Mouse (Mus musculus): ENCODE data around the gene Wfdc17. TPM values are rescaled to one million over a fixed set of nuclear protein-coding genes. Genes with fewer than 3 reads are reported as not detected.

Wfdc17 gene
- polyA plus RNA-seq, 1 experiment from 2014 or later, result 0.76 TPM

GRCm38 (mm10) chr11:83689918-83690317 lies 13.9 kb upstream of the Wfdc17 start:
- H3K9ac ChIP-seq, result no peak overlapping the region
- no peak overlapping the region for H3K4me2 ChIP-seq
- H3K36me3 ChIP-seq (ENCODE audit: insufficient read depth), result no peaks in the 10 kb centered on the region
- TF ChIP-seq CTCF (IDR thresholded peaks at IDR 0.05; ENCODE audit: low read depth), result no peak
- no peak overlapping the region for H3K27ac ChIP-seq (ENCODE audit: low read depth)
- no peaks in the 10 kb centered on the region for H3K4me1 ChIP-seq (ENCODE audit: insufficient read depth)
- no peak for DNase-seq
- H3K4me3 ChIP-seq (ENCODE audit: low read depth, low read length), result no peak overlapping the region
- ATAC-seq (ENCODE audit: insufficient read depth), result no peak
- H3K9me3 ChIP-seq (ENCODE audit: low read depth, low read length), result no peaks in the 10 kb centered on the region
- WGBS, result 60% methylated on average over 1 of the region's 1 CpGs
- no peaks in the 10 kb centered on the region for H3K27me3 ChIP-seq (ENCODE audit: insufficient read depth, low read length)

- 53% methylated on average over 1 of the region's 1 CpGs for WGBS
- H3K4me2 ChIP-seq, result no peak overlapping the region
- no peaks in the 10 kb centered on the region for H3K27me3 ChIP-seq (ENCODE audit: insufficient read depth, low read length)
- no peak for TF ChIP-seq CTCF (IDR thresholded peaks at IDR 0.05; ENCODE audit: low read depth)
- no peaks in the 10 kb centered on the region for H3K36me3 ChIP-seq (ENCODE audit: insufficient read depth)
- H3K27ac ChIP-seq (ENCODE audit: low read depth), result no peak overlapping the region
- H3K9ac ChIP-seq, result no peak overlapping the region
- no peak for ATAC-seq (ENCODE audit: insufficient read depth)
- no peaks in the 10 kb centered on the region for H3K9me3 ChIP-seq (ENCODE audit: low read depth, low read length)
- no peak overlapping the region for H3K4me3 ChIP-seq (ENCODE audit: low read depth, low read length)
- no peak for DNase-seq
- no peaks in the 10 kb centered on the region for H3K4me1 ChIP-seq (ENCODE audit: insufficient read depth)
Measured at GRCm38 (mm10) chr11:83692008-83692407, 11.8 kb upstream of the Wfdc17 start.

GRCm38 (mm10) chr11:83708715-83709114 lies 4.9 kb downstream of the Wfdc17 start, which contains the start of gene Wfdc18:
Gene Wfdc18, plus strand, starts transcription at chr11:83709015.
- 68% methylated on average over 4 of the region's 4 CpGs for WGBS
- Histone ChIP-seq H3K27me3 (ENCODE audit: insufficient read depth, low read length) (no peaks in the 10 kb centered on the region), H3K27ac (ENCODE audit: low read depth) (no peak within 1 kb of the TSS), H3K4me3 (ENCODE audit: low read depth, low read length) (no peak within 1 kb of the TSS), H3K9me3 (ENCODE audit: low read depth, low read length) (no peaks in the 10 kb centered on the region), H3K4me2 (no peak within 1 kb of the TSS), H3K4me1 (ENCODE audit: insufficient read depth) (no peaks in the 10 kb centered on the region), H3K36me3 (ENCODE audit: insufficient read depth) (no peaks in the 10 kb centered on the region), H3K9ac (no peak within 1 kb of the TSS)
- ATAC-seq (ENCODE audit: insufficient read depth), result no peak
- TF ChIP-seq CTCF (IDR thresholded peaks at IDR 0.05; ENCODE audit: low read depth), result no peak
- no peak for DNase-seq

- no peak overlapping the region for H3K9ac ChIP-seq
- ATAC-seq (ENCODE audit: insufficient read depth), result no peak
- DNase-seq, result no peak
- no peak for TF ChIP-seq CTCF (IDR thresholded peaks at IDR 0.05; ENCODE audit: low read depth)
- no peaks in the 10 kb centered on the region for H3K27me3 ChIP-seq (ENCODE audit: insufficient read depth, low read length)
- H3K9me3 ChIP-seq (ENCODE audit: low read depth, low read length), result no peaks in the 10 kb centered on the region
- H3K4me3 ChIP-seq (ENCODE audit: low read depth, low read length), result no peak overlapping the region
- no peaks in the 10 kb centered on the region for H3K36me3 ChIP-seq (ENCODE audit: insufficient read depth)
- H3K4me1 ChIP-seq (ENCODE audit: insufficient read depth), result no peaks in the 10 kb centered on the region
- WGBS, result 76% methylated on average over 5 of the region's 5 CpGs
- no peak overlapping the region for H3K27ac ChIP-seq (ENCODE audit: low read depth)
- H3K4me2 ChIP-seq, result no peak overlapping the region
Measured at GRCm38 (mm10) chr11:83709683-83710082, 5.9 kb downstream of the Wfdc17 start.

GRCm38 (mm10) chr11:83712671-83713070 lies 8.9 kb downstream of the Wfdc17 start:
- no peak overlapping the region for H3K4me3 ChIP-seq (ENCODE audit: low read depth, low read length)
- no peaks in the 10 kb centered on the region for H3K36me3 ChIP-seq (ENCODE audit: insufficient read depth)
- H3K27me3 ChIP-seq (ENCODE audit: insufficient read depth, low read length), result no peaks in the 10 kb centered on the region
- H3K4me1 ChIP-seq (ENCODE audit: insufficient read depth), result no peaks in the 10 kb centered on the region
- 74% methylated on average over 1 of the region's 1 CpGs for WGBS
- ATAC-seq (ENCODE audit: insufficient read depth) (no peak), DNase-seq (no peak)
- no peak overlapping the region for H3K9ac ChIP-seq
- TF ChIP-seq CTCF (IDR thresholded peaks at IDR 0.05; ENCODE audit: low read depth), result no peak
- no peak overlapping the region for H3K4me2 ChIP-seq
- H3K27ac ChIP-seq (ENCODE audit: low read depth), result no peak overlapping the region
- no peaks in the 10 kb centered on the region for H3K9me3 ChIP-seq (ENCODE audit: low read depth, low read length)

- Histone ChIP-seq H3K27ac (ENCODE audit: low read depth) (no peak overlapping the region), H3K9me3 (ENCODE audit: low read depth, low read length) (no peaks in the 10 kb centered on the region), H3K36me3 (ENCODE audit: insufficient read depth) (no peaks in the 10 kb centered on the region), H3K4me2 (no peak overlapping the region), H3K27me3 (ENCODE audit: insufficient read depth, low read length) (no peaks in the 10 kb centered on the region), H3K4me1 (ENCODE audit: insufficient read depth) (no peaks in the 10 kb centered on the region), H3K9ac (no peak overlapping the region), H3K4me3 (ENCODE audit: low read depth, low read length) (no peak overlapping the region)
- WGBS, result 74% methylated on average over 2 of the region's 2 CpGs
- ATAC-seq (ENCODE audit: insufficient read depth) (no peak), DNase-seq (no peak)
- no peak for TF ChIP-seq CTCF (IDR thresholded peaks at IDR 0.05; ENCODE audit: low read depth)
Measured at GRCm38 (mm10) chr11:83713925-83714324, 10.1 kb downstream of the Wfdc17 start.

DNA sequence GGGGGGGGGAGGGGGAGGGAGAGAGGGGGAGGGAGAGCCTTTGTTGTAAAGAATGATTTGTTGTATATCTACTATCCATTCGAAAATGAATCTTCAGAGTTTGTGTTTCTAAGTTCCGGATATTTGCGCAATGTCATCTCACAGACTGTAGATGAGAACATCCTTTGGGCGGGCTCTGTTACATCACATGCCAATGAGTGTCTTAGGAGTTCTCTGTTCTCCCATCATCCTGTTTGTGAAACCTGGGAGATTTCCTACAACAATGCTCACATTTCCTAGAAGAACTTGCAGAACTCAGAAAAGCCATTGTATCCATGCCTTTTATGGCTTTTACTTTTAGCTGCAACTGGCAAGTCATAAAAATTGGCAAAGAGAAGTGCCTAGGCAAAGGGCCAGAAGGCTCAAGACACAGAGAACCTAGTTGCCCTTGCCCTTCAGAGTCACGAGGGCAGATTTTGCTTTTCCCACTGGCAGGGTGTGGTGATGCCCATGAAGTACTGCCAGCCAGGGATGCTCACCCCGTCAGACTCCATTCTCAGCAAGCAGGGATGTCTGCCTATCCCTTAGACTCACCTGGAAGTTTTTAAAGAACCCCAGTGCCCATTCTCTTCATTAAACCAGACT lies 13.4 kb downstream of the Wfdc17 start:
- Histone ChIP-seq H3K4me3 (ENCODE audit: low read depth, low read length) (no peak overlapping the region), H3K9ac (no peak overlapping the region), H3K27ac (ENCODE audit: low read depth) (no peak overlapping the region), H3K36me3 (ENCODE audit: insufficient read depth) (no peaks in the 10 kb centered on the region), H3K27me3 (ENCODE audit: insufficient read depth, low read length) (no peaks in the 10 kb centered on the region), H3K4me2 (no peak overlapping the region), H3K9me3 (ENCODE audit: low read depth, low read length) (no peaks in the 10 kb centered on the region), H3K4me1 (ENCODE audit: insufficient read depth) (no peaks in the 10 kb centered on the region)
- no peak for ATAC-seq (ENCODE audit: insufficient read depth)
- 79% methylated on average over 6 of the region's 6 CpGs for WGBS
- TF ChIP-seq CTCF (IDR thresholded peaks at IDR 0.05; ENCODE audit: low read depth), result no peak
- no peak for DNase-seq
